Mouse (Mus musculus) ES-Bruce4 (cell line): Measurements from ENCODE around the gene Hist1h2an.

Source experiments
- CTCF ChIP-seq: IDR thresholded peaks from one replicate; pipeline ENCODE4 v1.8.1; 2011; ENCODE audit warnings: low read depth, low read length
- POLR2A ChIP-seq: IDR thresholded peaks from one replicate; pipeline ENCODE4 v1.8.1; 2011; ENCODE audit warnings: low read length; ENCODE audit not compliant: insufficient read depth

DNA sequence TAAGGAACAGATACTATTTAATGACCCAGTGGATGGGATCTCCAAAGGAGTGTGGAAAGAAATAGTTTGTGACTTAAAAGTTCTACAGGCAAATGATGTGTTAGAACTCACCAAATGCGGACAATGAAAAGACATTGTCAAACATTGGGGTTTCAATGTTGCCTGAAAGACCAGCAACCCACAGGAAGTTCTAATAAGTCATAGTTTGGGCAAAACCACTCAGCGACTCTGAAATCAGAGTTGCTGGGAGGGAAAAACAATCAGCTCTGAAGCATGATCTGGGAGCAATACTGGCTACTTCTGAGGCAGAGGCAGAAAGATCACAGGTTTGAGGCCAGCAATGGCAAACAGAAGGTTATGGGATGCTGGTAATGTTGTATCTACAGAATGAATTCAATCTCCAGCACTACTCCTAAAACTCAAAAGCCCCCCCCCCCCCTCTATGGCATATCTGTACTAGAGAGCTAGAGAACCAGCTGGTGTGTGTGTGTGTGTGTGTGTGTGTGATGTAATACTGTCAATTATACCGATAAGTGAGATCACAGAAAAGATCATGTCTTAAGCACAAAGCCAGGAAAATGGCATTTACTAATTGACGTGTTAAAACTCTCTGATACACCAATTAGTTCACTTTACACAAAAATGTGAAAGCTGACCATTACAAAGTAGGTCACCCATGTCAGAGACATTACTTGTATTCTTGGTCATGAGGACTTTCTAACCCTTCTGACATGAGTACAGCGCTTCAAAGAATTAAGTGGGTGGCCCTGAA, 37.4 kb downstream of the Hist1h2an start:
- no peak for TF ChIP-seq CTCF
- TF ChIP-seq POLR2A = no peak
